Mouse (Mus musculus) intestine, embryonic 15.5 days (tissue): ENCODE results near the gene Rapgef1. TPM values are rescaled to one million over a fixed set of nuclear protein-coding genes. Genes with fewer than 3 reads are reported as not detected.

Experiments used
- ATAC-seq: fragments of 200-750 bp; cut with Nextera tagmentation; 2 replicates; pipeline ENCODE4 v1.8.0; 2017; ENCODE audit warnings: moderate TSS enrichment, moderate library complexity
- H3K27ac ChIP-seq: fragments of 300-500 bp; sonication (generic); 2 replicates; pipeline ENCODE4 v1.5.1; 2015; ENCODE audit warnings: mild to moderate bottlenecking, inconsistent platforms
- H3K27me3 ChIP-seq: fragments of 300-500 bp; sonication (generic); replicated peaks from 2 replicates; pipeline ENCODE4 v1.6.1; 2015; ENCODE audit warnings: inconsistent platforms
- H3K36me3 ChIP-seq: fragments of 300-500 bp; sonication (generic); 2 replicates; pipeline ENCODE4 v1.6.1; 2015; ENCODE audit warnings: inconsistent platforms
- H3K4me1 ChIP-seq: fragments of 300-500 bp; sonication (generic); replicated peaks from 2 replicates; pipeline ENCODE4 v1.6.1; 2015; ENCODE audit warnings: inconsistent platforms
- H3K4me2 ChIP-seq: fragments of 300-500 bp; sonication (generic); replicated peaks from 2 replicates; pipeline ENCODE4 v1.6.1; 2015; ENCODE audit warnings: mild to moderate bottlenecking, inconsistent platforms
- H3K4me3 ChIP-seq: fragments of 300-500 bp; sonication (generic); replicated peaks from 2 replicates; pipeline ENCODE4 v1.5.1; 2015; ENCODE audit warnings: inconsistent platforms
- H3K9ac ChIP-seq: fragments of 300-500 bp; sonication (generic); 2 replicates; pipeline ENCODE4 v1.6.1; 2015; ENCODE audit warnings: inconsistent platforms
- H3K9me3 ChIP-seq: fragments of 300-500 bp; sonication (generic); 2 replicates; pipeline ENCODE4 v1.6.1; 2016; ENCODE audit warnings: inconsistent platforms
- WGBS: fragments of 180-500 bp; shearing (Covaris S2); methylation state at CpG from one replicate; pipeline ENCODE4 v1.1.7; 2015; 5-methylcytosine and 5-hydroxymethylcytosine counted together
- polyA plus RNA-seq: library from polyadenylated mRNA; unstranded; fragments of >200 nt; fragmentation: Nextera tagmentation; extraction: Ambion mirVana; gene quantifications from 2 replicates; pipeline ENCODE4 v1.2.1, GENCODE M21; 2015

Gene Rapgef1
- 11.8 and 12.3 TPM in 2 replicates for polyA plus RNA-seq

- WGBS: 1% methylated on average over 88 of the region's 101 CpGs
Measured at GRCm38 (mm10) chr2:29619484-29620300, at the start of gene Rapgef1. TSS of gene Rapgef1 (plus strand) at chr2:29619720.

GRCm38 (mm10) chr2:29571921-29572700 is 47.4 kb upstream of the Rapgef1 start:
- no peaks in the 10 kb centered on the region for H3K9me3 ChIP-seq
- H3K36me3 ChIP-seq: no peaks in the 10 kb centered on the region
- ATAC-seq: no peak
- H3K4me1 ChIP-seq: no peaks in the 10 kb centered on the region
- H3K27ac ChIP-seq: no peak overlapping the region
- WGBS: 53% methylated on average over 9 of the region's 9 CpGs
- no peak overlapping the region for H3K4me3 ChIP-seq
- H3K4me2 ChIP-seq: no peak overlapping the region
- H3K27me3 ChIP-seq: peaks cover 8% of the 10 kb centered on the region
- H3K9ac ChIP-seq: no peak overlapping the region

More at GRCm38 (mm10) chr2:29619484-29620300, at the start of gene Rapgef1:
- Histone ChIP-seq H3K4me3 (peak within 1 kb of the TSS; percentile 81), H3K9ac (peak within 1 kb of the TSS; percentile 88), H3K4me2 (peak within 1 kb of the TSS; percentile 84), H3K9me3 (no peaks in the 10 kb centered on the region), H3K27me3 (no peaks in the 10 kb centered on the region), H3K36me3 (no peaks in the 10 kb centered on the region), H3K4me1 (peaks cover 32% of the 10 kb centered on the region), H3K27ac (peak within 1 kb of the TSS; percentile 83)
- peak; percentile 83 for ATAC-seq

- Histone ChIP-seq H3K4me3 (no peak overlapping the region), H3K27me3 (peaks cover 8% of the 10 kb centered on the region), H3K9me3 (no peaks in the 10 kb centered on the region), H3K4me1 (no peaks in the 10 kb centered on the region), H3K9ac (no peak overlapping the region), H3K27ac (no peak overlapping the region), H3K36me3 (no peaks in the 10 kb centered on the region), H3K4me2 (no peak overlapping the region)
- WGBS: 59% methylated on average over 5 of the region's 5 CpGs
- ATAC-seq: no peak
Measured at GRCm38 (mm10) chr2:29572811-29573427, 46.6 kb upstream of the Rapgef1 start.

GRCm38 (mm10) chr2:29573591-29573990 is 45.9 kb upstream of the Rapgef1 start:
- H3K4me3 ChIP-seq: no peak overlapping the region
- no peaks in the 10 kb centered on the region for H3K9me3 ChIP-seq
- no peak overlapping the region for H3K9ac ChIP-seq
- peaks cover 8% of the 10 kb centered on the region for H3K27me3 ChIP-seq
- 7% methylated on average over 5 of the region's 5 CpGs for WGBS
- no peak overlapping the region for H3K27ac ChIP-seq
- no peaks in the 10 kb centered on the region for H3K36me3 ChIP-seq
- ATAC-seq: no peak
- no peaks in the 10 kb centered on the region for H3K4me1 ChIP-seq
- no peak overlapping the region for H3K4me2 ChIP-seq

GRCm38 (mm10) chr2:29574187-29574586 is 45.3 kb upstream of the Rapgef1 start:
- Histone ChIP-seq H3K27ac (no peak overlapping the region), H3K27me3 (peaks cover 8% of the 10 kb centered on the region), H3K4me3 (no peak overlapping the region), H3K4me2 (no peak overlapping the region), H3K9ac (no peak overlapping the region), H3K36me3 (no peaks in the 10 kb centered on the region), H3K9me3 (no peaks in the 10 kb centered on the region), H3K4me1 (no peaks in the 10 kb centered on the region)
- 31% methylated on average over 11 of the region's 11 CpGs for WGBS
- ATAC-seq: no peak

GRCm38 (mm10) chr2:29582415-29582814 is 37.1 kb upstream of the Rapgef1 start:
- Histone ChIP-seq H3K27me3 (no peaks in the 10 kb centered on the region), H3K9ac (no peak overlapping the region), H3K27ac (no peak overlapping the region), H3K4me2 (no peak overlapping the region), H3K4me3 (no peak overlapping the region), H3K4me1 (no peaks in the 10 kb centered on the region), H3K36me3 (no peaks in the 10 kb centered on the region), H3K9me3 (no peaks in the 10 kb centered on the region)
- no peak for ATAC-seq
- WGBS: 2% methylated on average over 7 of the region's 7 CpGs

GRCm38 (mm10) chr2:29586017-29586702 is 33.4 kb upstream of the Rapgef1 start:
- no peak overlapping the region for H3K9ac ChIP-seq
- H3K4me2 ChIP-seq: no peak overlapping the region
- no peak overlapping the region for H3K27ac ChIP-seq
- H3K27me3 ChIP-seq: no peaks in the 10 kb centered on the region
- WGBS: 24% methylated on average over 8 of the region's 8 CpGs
- H3K9me3 ChIP-seq: no peaks in the 10 kb centered on the region
- H3K36me3 ChIP-seq: no peaks in the 10 kb centered on the region
- H3K4me3 ChIP-seq: no peak overlapping the region
- H3K4me1 ChIP-seq: no peaks in the 10 kb centered on the region
- no peak for ATAC-seq

- no peak overlapping the region for H3K9ac ChIP-seq
- no peak overlapping the region for H3K27ac ChIP-seq
- 60% methylated on average over 4 of the region's 4 CpGs for WGBS
- no peak for ATAC-seq
- no peak overlapping the region for H3K4me3 ChIP-seq
- H3K4me1 ChIP-seq: no peaks in the 10 kb centered on the region
- H3K36me3 ChIP-seq: no peaks in the 10 kb centered on the region
- no peak overlapping the region for H3K4me2 ChIP-seq
- H3K9me3 ChIP-seq: no peaks in the 10 kb centered on the region
- H3K27me3 ChIP-seq: no peaks in the 10 kb centered on the region; the same call in 1 of the 2 replicates
Measured at GRCm38 (mm10) chr2:29588006-29588405, 31.5 kb upstream of the Rapgef1 start.

GRCm38 (mm10) chr2:29589266-29589665 is 30.3 kb upstream of the Rapgef1 start:
- Histone ChIP-seq H3K4me1 (no peaks in the 10 kb centered on the region), H3K27ac (no peak overlapping the region), H3K9me3 (no peaks in the 10 kb centered on the region), H3K9ac (no peak overlapping the region), H3K4me2 (no peak overlapping the region), H3K4me3 (no peak overlapping the region), H3K27me3 (no peaks in the 10 kb centered on the region; the same call in 1 of the 2 replicates), H3K36me3 (no peaks in the 10 kb centered on the region)
- WGBS: 19% methylated on average over 10 of the region's 10 CpGs
- ATAC-seq: no peak

- Histone ChIP-seq H3K36me3 (no peaks in the 10 kb centered on the region), H3K27ac (no peak overlapping the region), H3K4me3 (no peak overlapping the region), H3K9me3 (no peaks in the 10 kb centered on the region), H3K4me1 (no peaks in the 10 kb centered on the region), H3K4me2 (no peak overlapping the region), H3K9ac (no peak overlapping the region), H3K27me3 (no peaks in the 10 kb centered on the region; the same call in 1 of the 2 replicates)
- whole genome bisulfite sequencing: 80% methylated on average over 6 of the region's 6 CpGs
- ATAC-seq: no peak
Measured at GRCm38 (mm10) chr2:29591626-29592025, 27.9 kb upstream of the Rapgef1 start.

- Histone ChIP-seq H3K9me3 (no peaks in the 10 kb centered on the region), H3K27ac (no peak overlapping the region), H3K36me3 (no peaks in the 10 kb centered on the region), H3K4me2 (no peak overlapping the region), H3K4me3 (no peak overlapping the region), H3K9ac (no peak overlapping the region), H3K27me3 (no peaks in the 10 kb centered on the region; the same call in 1 of the 2 replicates), H3K4me1 (no peaks in the 10 kb centered on the region)
- ATAC-seq: no peak
- 62% methylated on average over 8 of the region's 8 CpGs for WGBS
Measured at GRCm38 (mm10) chr2:29592537-29592936, 27.0 kb upstream of the Rapgef1 start.

- no peak overlapping the region for H3K4me3 ChIP-seq
- H3K27me3 ChIP-seq: no peaks in the 10 kb centered on the region
- no peak overlapping the region for H3K27ac ChIP-seq
- no peak overlapping the region for H3K4me2 ChIP-seq
- ATAC-seq: no peak
- no peak overlapping the region for H3K9ac ChIP-seq
- no peaks in the 10 kb centered on the region for H3K9me3 ChIP-seq
- 1% methylated on average over 3 of the region's 3 CpGs for whole genome bisulfite sequencing
- 0 out of 2 replicates have a peak, but pooled peaks cover 2% of the 10 kb centered on the region for H3K4me1 ChIP-seq
- H3K36me3 ChIP-seq: no peaks in the 10 kb centered on the region
Measured at GRCm38 (mm10) chr2:29603930-29604329, 15.6 kb upstream of the Rapgef1 start.
